Mouse (Mus musculus) midbrain, embryonic 11.5 days (tissue): ENCODE results near the gene Nck1. TPM values are rescaled to one million over a fixed set of nuclear protein-coding genes. Genes with fewer than 3 reads are reported as not detected.

Experiments
- ATAC-seq: fragments of 200-750 bp; cut with Nextera tagmentation; 2 replicates; pipeline ENCODE4 v1.8.0; 2017; ENCODE audit warnings: moderate TSS enrichment, moderate library complexity; ENCODE audit not compliant: low FRiP score
- DNase-seq: peaks from one replicate; pipeline ENCODE4 v3.0.0; 2015; ENCODE audit warnings: low spot score; ENCODE audit errors: missing footprints
- H3K27ac ChIP-seq: fragments of 300-500 bp; sonication (generic); 2 replicates; pipeline ENCODE4 v1.5.1; 2014; ENCODE audit warnings: low read depth, low read length
- H3K27me3 ChIP-seq: fragments of 300-500 bp; sonication (generic); 2 replicates; pipeline ENCODE4 v1.6.1; 2014; ENCODE audit warnings: mild to moderate bottlenecking, low read length, moderate library complexity, mixed read lengths; ENCODE audit not compliant: control insufficient read depth, insufficient read depth
- H3K36me3 ChIP-seq: fragments of 300-500 bp; sonication (generic); 2 replicates; pipeline ENCODE4 v1.6.1; 2014; ENCODE audit warnings: mild to moderate bottlenecking, low read length, moderate library complexity, mixed read lengths; ENCODE audit not compliant: control insufficient read depth, insufficient read depth
- H3K4me1 ChIP-seq: fragments of 300-500 bp; sonication (generic); 2 replicates; pipeline ENCODE4 v1.6.1; 2014; ENCODE audit warnings: low read length; ENCODE audit not compliant: control insufficient read depth, insufficient read depth
- H3K4me2 ChIP-seq: fragments of 300-500 bp; sonication (generic); 2 replicates; pipeline ENCODE4 v1.6.1; 2014; ENCODE audit warnings: mild to moderate bottlenecking, moderate library complexity
- H3K4me3 ChIP-seq: fragments of 300-500 bp; sonication (generic); 2 replicates; pipeline ENCODE4 v1.5.1; 2014; ENCODE audit warnings: low read depth, low read length
- H3K9ac ChIP-seq: fragments of 300-500 bp; sonication (generic); 2 replicates; pipeline ENCODE4 v1.6.1; 2014; ENCODE audit warnings: low read length
- H3K9me3 ChIP-seq: fragments of 300-500 bp; sonication (generic); 2 replicates; pipeline ENCODE4 v1.6.1; 2016; ENCODE audit warnings: low read length; ENCODE audit not compliant: control insufficient read depth
- WGBS: fragments of 180-500 bp; shearing (Covaris S2); extraction: QIAGEN DNeasy Blood & Tissue Kit; methylation state at CpG from one replicate; pipeline ENCODE4 v1.1.7; 2014; 5-methylcytosine and 5-hydroxymethylcytosine counted together
- polyA plus RNA-seq: library from polyadenylated mRNA; unstranded; fragments of >200 nt; fragmentation: Nextera tagmentation; extraction: Ambion mirVana; gene quantifications from 2 replicates; pipeline ENCODE4 v1.2.1, GENCODE M21; 2014

Nck1 gene
- polyA plus RNA-seq, 1 experiment from 2014 or later, result 77.8 TPM

DNA sequence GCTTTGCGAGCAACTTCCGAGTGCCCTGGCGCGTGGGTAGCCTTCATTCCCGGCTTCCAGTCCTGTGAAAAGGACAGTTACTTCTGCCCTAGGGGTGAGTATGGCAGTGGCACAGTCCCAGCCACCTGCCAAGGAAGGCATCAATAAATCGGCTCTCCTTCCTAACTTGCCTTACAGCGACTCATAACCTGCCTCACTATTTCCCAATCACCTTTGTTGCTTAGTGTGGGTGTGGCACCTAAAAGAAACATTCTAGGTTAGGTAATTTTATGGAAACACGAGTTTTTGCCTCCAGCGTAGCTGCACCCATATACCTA is 618 bp upstream of the Nck1 start:
- peak; percentile 38 for ATAC-seq
- peak overlapping the region; percentile 69 for H3K27ac ChIP-seq
- peak overlapping the region; percentile 59 for H3K4me2 ChIP-seq
- H3K9ac ChIP-seq, result peak overlapping the region; percentile 71
- peaks cover 6% of the 10 kb centered on the region; the same call in 1 of the 2 replicates for H3K4me1 ChIP-seq
- DNase-seq, result no peak
- H3K4me3 ChIP-seq, result peak overlapping the region; percentile 91
- H3K9me3 ChIP-seq, result peaks cover 5% of the 10 kb centered on the region; the same call in 1 of the 2 replicates
- WGBS, result 15% methylated on average over 9 of the region's 9 CpGs
- H3K27me3 ChIP-seq, result no peaks in the 10 kb centered on the region
- no peaks in the 10 kb centered on the region for H3K36me3 ChIP-seq

GRCm38 (mm10) chr9:100544948-100545714 is 803 bp downstream of the Nck1 start:
- Histone ChIP-seq H3K9ac (peak overlapping the region; percentile 89), H3K4me1 (peaks cover 6% of the 10 kb centered on the region; the same call in 1 of the 2 replicates), H3K36me3 (no peaks in the 10 kb centered on the region), H3K9me3 (peaks cover 5% of the 10 kb centered on the region; the same call in 1 of the 2 replicates), H3K27me3 (no peaks in the 10 kb centered on the region), H3K4me3 (peak overlapping the region; percentile 91), H3K4me2 (peak overlapping the region; percentile 71), H3K27ac (peak overlapping the region; percentile 82)
- no peak; the same call in 1 of the 2 replicates for ATAC-seq
- DNase-seq, result peak; percentile 97
- 2% methylated on average over 37 of the region's 38 CpGs for WGBS

DNA sequence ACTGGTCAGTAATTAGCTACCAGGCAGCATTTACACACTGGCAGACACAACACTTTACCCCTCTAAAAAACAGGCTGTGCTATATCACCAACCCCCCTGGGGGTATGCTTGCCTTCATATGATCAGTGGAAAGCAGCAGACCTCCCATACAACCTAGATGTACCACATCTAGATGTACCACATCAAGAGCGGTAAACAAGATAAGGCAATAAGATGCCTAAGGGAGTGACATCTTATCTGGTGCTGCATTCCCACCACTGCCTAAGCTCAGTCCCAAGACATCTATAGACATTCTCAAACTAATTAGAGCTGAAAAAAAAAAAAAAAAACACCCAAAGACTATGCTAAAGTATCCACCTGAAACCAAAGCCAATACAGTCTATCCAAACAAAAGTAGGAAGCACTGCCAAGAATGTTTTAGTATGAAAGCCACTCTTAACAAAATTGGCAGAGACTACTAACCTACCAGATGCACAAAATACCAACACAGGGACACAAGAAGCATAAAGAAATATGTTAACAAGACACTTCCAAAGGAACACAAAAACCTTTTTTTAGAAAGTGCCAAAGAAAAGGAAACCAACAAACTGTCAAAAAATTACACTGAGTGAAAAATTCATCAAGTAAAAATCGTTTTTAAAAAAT is 10.2 kb downstream of the Nck1 start:
- no peak overlapping the region for H3K4me2 ChIP-seq
- no peak for ATAC-seq
- no peak overlapping the region for H3K27ac ChIP-seq
- 90% methylated on average over 2 of the region's 2 CpGs for WGBS
- H3K4me1 ChIP-seq, result no peaks in the 10 kb centered on the region
- H3K9me3 ChIP-seq, result no peaks in the 10 kb centered on the region
- no peaks in the 10 kb centered on the region for H3K36me3 ChIP-seq
- H3K27me3 ChIP-seq, result no peaks in the 10 kb centered on the region
- DNase-seq, result no peak
- no peak overlapping the region for H3K4me3 ChIP-seq
- no peak overlapping the region for H3K9ac ChIP-seq

DNA sequence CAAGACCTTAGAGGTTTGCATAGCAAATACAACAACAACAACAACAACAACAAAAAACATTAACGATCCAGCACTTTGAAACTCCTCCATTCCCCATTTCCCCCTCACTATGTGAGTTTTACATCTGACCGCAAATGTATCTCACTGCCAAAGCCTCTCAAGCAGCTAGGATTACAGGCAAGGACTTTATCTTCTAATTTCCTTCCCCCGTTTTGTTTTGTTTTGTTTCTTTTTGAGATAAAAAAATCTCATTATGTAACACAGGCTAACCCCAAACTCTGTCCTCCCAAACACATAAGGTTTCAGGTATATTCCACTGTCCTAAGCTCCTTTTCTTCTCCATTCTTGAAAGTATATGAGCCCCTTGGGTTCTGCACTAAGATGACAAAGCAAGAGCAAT is 11.2 kb downstream of the Nck1 start:
- no peak overlapping the region for H3K27ac ChIP-seq
- ATAC-seq (no peak), DNase-seq (no peak)
- WGBS, result 96% methylated on average over 3 of the region's 3 CpGs
- H3K4me3 ChIP-seq, result no peak overlapping the region
- no peaks in the 10 kb centered on the region for H3K4me1 ChIP-seq
- no peaks in the 10 kb centered on the region for H3K9me3 ChIP-seq
- no peaks in the 10 kb centered on the region for H3K27me3 ChIP-seq
- H3K9ac ChIP-seq, result no peak overlapping the region
- no peak overlapping the region for H3K4me2 ChIP-seq
- H3K36me3 ChIP-seq, result no peaks in the 10 kb centered on the region

- DNase-seq (no peak), ATAC-seq (no peak)
- Histone ChIP-seq H3K27ac (no peak overlapping the region), H3K4me3 (no peak overlapping the region), H3K4me1 (no peaks in the 10 kb centered on the region), H3K27me3 (no peaks in the 10 kb centered on the region), H3K9me3 (no peaks in the 10 kb centered on the region), H3K4me2 (no peak overlapping the region), H3K36me3 (no peaks in the 10 kb centered on the region), H3K9ac (no peak overlapping the region)
- 78% methylated on average over 3 of the region's 3 CpGs for WGBS
Measured at GRCm38 (mm10) chr9:100532847-100533505, 13.0 kb downstream of the Nck1 start.

DNA sequence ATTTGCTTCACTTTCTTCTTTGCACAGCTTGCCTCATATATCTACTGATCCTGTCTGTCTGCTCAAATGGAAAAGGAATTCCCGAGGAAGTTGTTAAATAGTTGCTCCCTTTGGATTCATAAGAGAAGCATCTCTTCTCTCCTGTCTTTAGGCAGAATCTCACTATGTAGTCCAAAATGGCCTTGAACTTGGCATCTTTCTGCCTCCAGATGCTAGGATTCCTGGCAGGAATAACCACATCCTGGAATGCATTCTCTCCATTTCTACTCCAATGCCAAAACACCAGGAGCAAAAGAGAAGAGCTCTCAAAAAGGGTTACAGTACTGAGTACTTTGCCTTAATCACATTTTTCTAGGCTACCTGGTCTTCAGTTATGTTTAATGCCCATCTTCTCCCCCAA is 14.6 kb downstream of the Nck1 start:
- no peaks in the 10 kb centered on the region for H3K36me3 ChIP-seq
- no peaks in the 10 kb centered on the region for H3K4me1 ChIP-seq
- no peaks in the 10 kb centered on the region for H3K27me3 ChIP-seq
- H3K27ac ChIP-seq, result no peak overlapping the region
- H3K9ac ChIP-seq, result no peak overlapping the region
- WGBS, result 88% methylated on average over 1 of the region's 1 CpGs
- H3K4me3 ChIP-seq, result no peak overlapping the region
- H3K4me2 ChIP-seq, result no peak overlapping the region
- ATAC-seq, result no peak
- no peak for DNase-seq
- no peaks in the 10 kb centered on the region for H3K9me3 ChIP-seq

- Histone ChIP-seq H3K4me1 (no peaks in the 10 kb centered on the region), H3K27me3 (no peaks in the 10 kb centered on the region), H3K9me3 (no peaks in the 10 kb centered on the region), H3K4me3 (no peak overlapping the region), H3K27ac (no peak overlapping the region), H3K4me2 (no peak overlapping the region), H3K9ac (no peak overlapping the region), H3K36me3 (no peaks in the 10 kb centered on the region)
- DNase-seq (no peak), ATAC-seq (no peak)
- 96% methylated on average over 2 of the region's 2 CpGs for WGBS
Measured at GRCm38 (mm10) chr9:100525225-100525624, 20.7 kb downstream of the Nck1 start.

- no peaks in the 10 kb centered on the region for H3K4me1 ChIP-seq
- ATAC-seq, result no peak
- H3K4me3 ChIP-seq, result no peak overlapping the region
- WGBS, result 78% methylated on average over 2 of the region's 2 CpGs
- no peak overlapping the region for H3K27ac ChIP-seq
- no peaks in the 10 kb centered on the region for H3K36me3 ChIP-seq
- no peak overlapping the region for H3K4me2 ChIP-seq
- DNase-seq, result no peak
- no peaks in the 10 kb centered on the region for H3K27me3 ChIP-seq
- no peaks in the 10 kb centered on the region for H3K9me3 ChIP-seq
- H3K9ac ChIP-seq, result no peak overlapping the region
Measured at GRCm38 (mm10) chr9:100522029-100522428, 23.9 kb downstream of the Nck1 start.

DNA sequence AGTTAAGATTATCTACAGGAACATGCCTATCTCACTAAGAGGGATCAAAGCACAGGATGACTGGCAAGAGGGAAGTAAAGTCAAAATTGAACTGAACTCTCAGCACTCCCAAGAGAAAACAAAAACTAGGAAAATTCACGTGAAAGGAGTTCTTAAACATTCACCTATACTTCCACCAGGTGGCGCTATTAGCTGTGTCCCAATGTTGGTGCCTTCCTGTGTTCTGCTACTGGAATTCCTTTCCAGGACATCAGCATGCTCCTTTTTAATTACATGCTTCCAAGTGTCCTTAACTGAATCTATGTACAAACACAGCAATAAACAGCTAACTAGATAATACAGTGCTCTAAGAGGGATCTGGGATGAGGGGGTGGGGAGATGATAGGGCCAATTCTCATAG is 25.3 kb downstream of the Nck1 start:
- Histone ChIP-seq H3K4me1 (no peaks in the 10 kb centered on the region), H3K9me3 (no peaks in the 10 kb centered on the region), H3K9ac (no peak overlapping the region), H3K4me2 (no peak overlapping the region), H3K27me3 (no peaks in the 10 kb centered on the region), H3K4me3 (no peak overlapping the region), H3K36me3 (no peaks in the 10 kb centered on the region), H3K27ac (no peak overlapping the region)
- WGBS, result 2% methylated on average over 2 of the region's 2 CpGs
- ATAC-seq (no peak), DNase-seq (peak; percentile 94)
